Mouse (Mus musculus) thymus, postnatal 25 days (tissue): Measurements from ENCODE around the gene Gm10718.
"Not testable (repeated sequence)": the region's sequence is repeated elsewhere in the genome, so short reads cannot be mapped to it uniquely, and the experiment has no call there.

Source experiments
- DNase-seq: peaks from one replicate; pipeline ENCODE4 v3.0.0; 2022

The Gm10718 gene

GRCm38 (mm10) chr9:3023312-3023984 is at the start of gene Gm10718:
TSS of gene Gm10718 (plus strand) at chr9:3023547.
- not testable (repeated sequence) for DNase-seq

GRCm38 (mm10) chr9:3000445-3000972 is 22.8 kb upstream of the Gm10718 start, which contains the start of gene Gm10722:
TSS of gene Gm10722 (plus strand) at chr9:3000922.
- DNase-seq: peak; percentile 3

- DNase-seq: not testable (repeated sequence)
Measured at GRCm38 (mm10) chr9:3001006-3001405, 22.3 kb upstream of the Gm10718 start.

- DNase-seq: peak; percentile 82
Measured at GRCm38 (mm10) chr9:3001948-3002659, 21.2 kb upstream of the Gm10718 start.

- not testable (repeated sequence) for DNase-seq
Measured at GRCm38 (mm10) chr9:3002794-3003396, 20.5 kb upstream of the Gm10718 start, which contains the start of gene Gm11168. TSS of gene Gm11168 (plus strand) at chr9:3003346.

- DNase-seq: not testable (repeated sequence)
Measured at GRCm38 (mm10) chr9:3006179-3006578, 17.2 kb upstream of the Gm10718 start.

- DNase-seq: peak; percentile 78
Measured at GRCm38 (mm10) chr9:3006636-3007035, 16.7 kb upstream of the Gm10718 start.

GRCm38 (mm10) chr9:3007272-3007671 is 16.1 kb upstream of the Gm10718 start:
- DNase-seq: not testable (repeated sequence)

GRCm38 (mm10) chr9:3009331-3009730 is 14.0 kb upstream of the Gm10718 start:
- DNase-seq: not testable (repeated sequence)

- not testable (repeated sequence) for DNase-seq
Measured at GRCm38 (mm10) chr9:3012054-3012621, 11.2 kb upstream of the Gm10718 start.

GRCm38 (mm10) chr9:3012733-3013279 is 10.5 kb upstream of the Gm10718 start, which contains the start of gene Gm10721:
TSS of gene Gm10721 (plus strand) at chr9:3013140.
- not testable (repeated sequence) for DNase-seq

- DNase-seq: not testable (repeated sequence)
Measured at GRCm38 (mm10) chr9:3015354-3015753, 8.0 kb upstream of the Gm10718 start, which contains the start of gene Gm10720. TSS of gene Gm10720 (plus strand) at chr9:3015654.

- not testable (repeated sequence) for DNase-seq
Measured at GRCm38 (mm10) chr9:3015896-3016295, 7.5 kb upstream of the Gm10718 start.

GRCm38 (mm10) chr9:3017108-3017507 is 6.2 kb upstream of the Gm10718 start, which contains the start of gene Gm10719:
TSS of gene Gm10719 (plus strand) at chr9:3017408.
- not testable (repeated sequence) for DNase-seq

- DNase-seq: peak; percentile 11
Measured at GRCm38 (mm10) chr9:3018944-3019343, 4.4 kb upstream of the Gm10718 start.

GRCm38 (mm10) chr9:3019835-3020727 is 3.3 kb upstream of the Gm10718 start:
- peak; percentile 26 for DNase-seq

- DNase-seq: peak; percentile 46
Measured at GRCm38 (mm10) chr9:3022316-3023008, 885 bp upstream of the Gm10718 start.

GRCm38 (mm10) chr9:3023985-3024648 is 770 bp downstream of the Gm10718 start:
- peak; percentile 69 for DNase-seq

- DNase-seq: peak; percentile 14
Measured at GRCm38 (mm10) chr9:3024912-3025467, 1.6 kb downstream of the Gm10718 start, which contains the start of gene Gm10717. TSS of gene Gm10717 (plus strand) at chr9:3025417.

GRCm38 (mm10) chr9:3025653-3026052 is 2.3 kb downstream of the Gm10718 start:
- peak; percentile 64 for DNase-seq
